Mouse (Mus musculus): ENCODE data around the gene Ddah1. TPM values are rescaled to one million over a fixed set of nuclear protein-coding genes. Genes with fewer than 3 reads are reported as not detected.

Gene Ddah1
- polyA plus RNA-seq, 1 experiment from 2014 or later: 38.8 TPM

DNA sequence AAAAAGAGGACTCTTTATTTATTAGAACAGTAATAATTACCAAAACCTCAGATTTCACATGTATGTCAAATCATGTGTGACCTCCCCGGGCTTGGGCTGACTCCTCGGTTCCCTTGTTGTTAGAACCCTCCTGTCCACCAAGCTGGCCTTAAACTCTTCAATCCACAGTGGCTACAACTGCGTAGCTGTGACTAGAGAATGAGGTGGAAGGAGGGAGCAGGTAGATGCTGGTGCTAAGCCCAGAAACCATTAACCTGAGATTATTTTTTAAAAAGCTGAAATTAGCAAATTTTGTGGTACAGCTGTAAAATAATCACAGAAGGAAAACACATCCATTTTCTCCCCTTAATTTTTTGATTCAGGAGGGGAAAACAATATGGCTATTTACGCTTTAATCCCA, 10.0 kb downstream of the Ddah1 start:
- ATAC-seq (ENCODE audit: insufficient number of reproducible peaks, insufficient read depth, low FRiP score, low TSS enrichment): no peak

DNA sequence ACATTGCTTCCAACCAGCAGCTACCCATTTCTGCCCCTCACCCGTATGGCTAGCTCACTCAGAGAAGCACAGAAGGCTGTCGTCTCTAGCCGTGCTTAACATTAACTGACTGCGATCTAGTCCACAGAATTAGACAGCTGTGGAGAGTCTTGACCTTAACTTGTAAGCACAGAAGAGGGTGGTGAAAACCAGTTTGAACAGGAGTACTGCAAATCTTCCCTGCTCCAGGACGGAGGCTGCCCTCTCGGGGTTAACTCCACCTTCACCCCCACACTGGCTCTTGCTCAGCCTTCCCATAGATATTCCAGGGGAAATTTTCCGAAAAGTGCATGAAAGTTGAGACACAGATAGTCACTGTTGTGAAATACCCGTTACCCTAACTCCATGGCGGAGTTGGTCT, 14.9 kb downstream of the Ddah1 start:
- Histone ChIP-seq H3K4me3 (no peak overlapping the region), H3K4me2 (replicated peaks) (no peak overlapping the region), H3K27me3 (no peaks in the 10 kb centered on the region), H3K9me3 (no peaks in the 10 kb centered on the region), H3K36me3 (no peaks in the 10 kb centered on the region), H3K27ac (no peak overlapping the region), H3K9ac (no peak overlapping the region), H3K4me1 (0 out of 2 replicates have a peak, but pooled peaks cover 3% of the 10 kb centered on the region)
- no peak for ATAC-seq (ENCODE audit: insufficient number of reproducible peaks, insufficient read depth, low FRiP score, low TSS enrichment)
- 83% methylated on average over 9 of the region's 9 CpGs for WGBS

More for the DNA sequence above, 10.0 kb downstream of the Ddah1 start:
- Histone ChIP-seq H3K4me2 (replicated peaks) (no peak overlapping the region), H3K4me3 (no peak overlapping the region), H3K27me3 (no peaks in the 10 kb centered on the region), H3K27ac (no peak overlapping the region), H3K9me3 (no peaks in the 10 kb centered on the region), H3K9ac (no peak overlapping the region), H3K4me1 (no peaks in the 10 kb centered on the region), H3K36me3 (no peaks in the 10 kb centered on the region)
- 88% methylated on average over 4 of the region's 4 CpGs for WGBS

DNA sequence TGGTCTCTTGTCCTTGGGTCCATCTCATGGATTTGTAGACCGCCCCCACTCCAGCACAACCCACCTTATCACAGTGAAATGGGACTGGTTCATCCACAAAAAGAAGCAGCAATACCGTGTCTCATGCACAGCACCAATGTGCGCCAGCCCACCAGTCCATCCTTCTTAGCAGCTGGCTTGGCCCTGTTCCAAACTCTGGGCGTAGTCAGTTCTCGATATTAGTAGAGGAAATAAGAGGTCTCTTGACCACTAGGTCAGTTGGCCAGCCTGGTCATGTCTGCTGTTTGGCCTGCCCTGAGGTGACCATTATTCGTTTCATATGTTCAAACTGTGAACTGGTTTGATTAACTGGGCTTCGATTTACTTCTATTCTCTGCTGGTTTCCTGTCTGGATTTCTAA, 15.9 kb downstream of the Ddah1 start:
- H3K9me3 ChIP-seq: no peaks in the 10 kb centered on the region
- H3K27me3 ChIP-seq: no peaks in the 10 kb centered on the region
- H3K9ac ChIP-seq: no peak overlapping the region
- 87% methylated on average over 7 of the region's 7 CpGs for whole genome bisulfite sequencing
- no peak overlapping the region for H3K27ac ChIP-seq
- no peak overlapping the region for H3K4me3 ChIP-seq
- ATAC-seq (ENCODE audit: insufficient number of reproducible peaks, insufficient read depth, low FRiP score, low TSS enrichment): no peak
- no peaks in the 10 kb centered on the region for H3K36me3 ChIP-seq
- H3K4me1 ChIP-seq: 0 out of 2 replicates have a peak, but pooled peaks cover 9% of the 10 kb centered on the region
- H3K4me2 ChIP-seq (replicated peaks): no peak overlapping the region

DNA sequence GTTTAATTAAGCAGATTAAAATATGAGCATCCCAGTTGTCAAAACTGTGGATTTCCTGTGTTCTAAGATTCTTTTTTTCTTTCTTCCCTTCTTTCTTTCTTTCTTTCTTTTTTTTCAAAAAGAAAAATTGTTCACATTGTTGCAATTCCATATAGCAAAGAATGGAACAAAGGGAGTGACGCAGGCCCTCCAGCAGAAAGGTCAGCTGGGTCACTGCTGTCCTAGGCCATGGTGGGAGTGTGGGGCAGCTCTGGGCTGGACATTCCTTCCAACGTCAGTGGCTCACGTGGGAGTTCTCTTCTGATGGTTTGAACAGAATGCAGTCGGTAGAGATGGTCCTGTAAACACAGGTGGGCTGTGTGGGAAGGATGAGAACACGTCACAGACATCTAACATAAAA, 16.8 kb downstream of the Ddah1 start:
- no peak for ATAC-seq (ENCODE audit: insufficient number of reproducible peaks, insufficient read depth, low FRiP score, low TSS enrichment)
- H3K4me3 ChIP-seq: no peak overlapping the region
- H3K27ac ChIP-seq: no peak overlapping the region
- H3K9ac ChIP-seq: no peak overlapping the region
- 0 out of 2 replicates have a peak, but pooled peaks cover 9% of the 10 kb centered on the region for H3K4me1 ChIP-seq
- H3K27me3 ChIP-seq: no peaks in the 10 kb centered on the region
- no peak overlapping the region for H3K4me2 ChIP-seq (replicated peaks)
- H3K36me3 ChIP-seq: no peaks in the 10 kb centered on the region
- H3K9me3 ChIP-seq: no peaks in the 10 kb centered on the region
- whole genome bisulfite sequencing: 46% methylated on average over 5 of the region's 5 CpGs

DNA sequence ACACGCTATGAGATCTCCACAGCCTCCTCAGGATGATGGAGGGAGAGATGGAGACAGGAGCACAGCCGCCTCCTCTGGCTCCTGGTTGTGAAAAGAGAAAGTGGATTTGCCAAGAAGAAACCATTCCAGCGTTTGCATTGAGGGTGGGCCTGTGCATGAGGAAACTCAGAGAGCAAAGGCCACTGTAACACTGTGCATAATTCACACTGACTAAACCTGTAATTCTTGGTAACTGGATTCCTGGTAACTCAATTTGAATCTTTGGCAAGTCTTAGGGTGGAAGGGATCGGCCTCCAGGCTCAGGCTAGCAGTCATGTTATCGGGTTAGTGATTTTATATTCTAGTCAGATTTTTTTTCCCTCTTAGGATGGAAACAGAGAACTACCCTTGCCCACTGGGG, 17.4 kb downstream of the Ddah1 start:
- no peaks in the 10 kb centered on the region for H3K36me3 ChIP-seq
- H3K27me3 ChIP-seq: no peaks in the 10 kb centered on the region
- no peak overlapping the region for H3K27ac ChIP-seq
- no peak for ATAC-seq (ENCODE audit: insufficient number of reproducible peaks, insufficient read depth, low FRiP score, low TSS enrichment)
- no peaks in the 10 kb centered on the region for H3K9me3 ChIP-seq
- H3K4me2 ChIP-seq (replicated peaks): no peak overlapping the region
- H3K4me1 ChIP-seq: peaks cover 11% of the 10 kb centered on the region; the same call in 1 of the 2 replicates
- H3K9ac ChIP-seq: no peak overlapping the region
- 83% methylated on average over 5 of the region's 5 CpGs for WGBS
- no peak overlapping the region for H3K4me3 ChIP-seq

DNA sequence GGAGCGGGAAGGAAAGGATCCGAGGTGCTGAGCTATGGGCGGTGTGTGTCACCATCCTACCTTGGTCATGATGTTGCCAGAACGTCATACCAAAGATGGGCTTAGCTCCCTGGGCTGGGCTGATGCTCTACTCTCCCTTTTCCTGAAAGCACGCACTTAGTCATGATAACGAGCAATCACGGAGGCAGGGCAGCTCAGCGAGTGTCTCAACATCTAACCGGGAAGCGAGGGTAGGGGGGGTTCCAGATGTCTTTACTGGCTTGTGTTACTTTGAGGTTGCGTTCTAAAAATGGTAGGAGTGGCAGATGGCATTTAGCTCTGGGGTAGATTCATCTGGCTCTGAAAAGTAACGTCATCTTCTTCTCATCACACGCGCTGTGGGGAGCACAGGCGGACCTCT, 18.5 kb downstream of the Ddah1 start:
- Histone ChIP-seq H3K27me3 (no peaks in the 10 kb centered on the region), H3K4me2 (replicated peaks) (no peak overlapping the region), H3K9ac (no peak overlapping the region), H3K36me3 (no peaks in the 10 kb centered on the region), H3K27ac (0 out of 2 replicates have a peak overlapping the region, but pooled peaks have one; percentile 23), H3K4me3 (no peak overlapping the region), H3K4me1 (peaks cover 14% of the 10 kb centered on the region; the same call in 1 of the 2 replicates), H3K9me3 (no peaks in the 10 kb centered on the region)
- ATAC-seq (ENCODE audit: insufficient number of reproducible peaks, insufficient read depth, low FRiP score, low TSS enrichment): no peak
- WGBS: 70% methylated on average over 15 of the region's 15 CpGs

DNA sequence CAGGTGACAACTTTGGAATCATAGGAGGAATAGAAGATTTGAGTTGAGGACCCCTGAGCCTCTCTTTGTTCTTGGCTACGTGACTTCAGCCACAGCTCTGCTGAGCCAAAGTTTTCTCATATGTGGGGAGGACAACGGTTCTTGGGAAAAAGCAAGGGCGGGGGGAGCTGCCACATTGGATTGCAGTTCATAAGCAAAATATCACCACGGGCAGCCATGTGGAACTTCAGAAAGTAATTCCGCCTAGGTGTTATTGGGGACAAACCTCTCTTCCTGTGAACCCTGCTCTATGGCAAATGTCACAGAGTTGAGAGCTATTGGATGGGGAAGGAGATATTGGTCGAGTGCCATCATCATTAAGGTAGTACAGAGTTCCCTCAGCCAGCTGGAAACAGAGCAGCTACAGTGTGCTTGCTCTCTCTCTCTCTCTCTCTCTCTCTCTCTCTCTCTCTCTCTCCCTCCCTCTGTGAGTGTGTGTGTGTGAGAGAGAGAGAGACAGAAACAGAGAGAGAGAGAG, 20.0 kb downstream of the Ddah1 start:
- 77% methylated on average over 6 of the region's 6 CpGs for WGBS
- peak overlapping the region; percentile 36; the same call in 1 of the 2 replicates for H3K27ac ChIP-seq

DNA sequence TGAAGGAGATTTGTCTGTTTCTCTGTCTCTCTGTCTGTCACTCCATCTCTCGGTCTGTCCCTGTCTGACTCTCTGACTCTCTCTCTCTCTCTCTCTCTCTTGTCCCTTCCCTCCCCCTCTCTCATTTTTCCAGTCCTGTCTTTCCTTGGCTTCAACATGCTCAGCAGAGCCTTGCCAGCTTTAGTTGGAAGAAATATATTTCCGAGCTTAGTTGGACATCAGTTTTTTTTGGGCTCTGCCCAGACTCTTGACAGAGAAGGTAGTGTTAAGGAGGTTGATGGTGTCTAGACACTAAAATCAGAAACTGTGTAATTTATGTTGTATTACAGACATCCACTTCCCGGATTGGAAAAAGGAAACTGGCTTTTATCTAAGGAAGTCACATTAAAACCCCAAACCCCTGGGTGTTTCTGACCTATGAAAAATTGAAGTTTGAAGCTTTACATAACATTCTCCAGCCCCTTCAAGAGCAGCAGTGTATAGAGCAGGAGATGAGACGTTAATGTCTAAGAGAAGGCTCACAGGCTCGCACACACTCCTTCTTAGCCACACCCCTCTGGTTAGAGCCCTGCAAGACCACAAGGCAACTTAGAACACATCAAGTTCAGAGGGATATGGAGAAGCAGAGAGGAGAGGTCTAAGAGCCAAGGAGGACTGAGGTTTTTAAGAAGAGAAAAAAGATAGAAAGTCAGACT, 21.0 kb downstream of the Ddah1 start:
- no peaks in the 10 kb centered on the region for H3K9me3 ChIP-seq
- H3K4me1 ChIP-seq: peaks cover 14% of the 10 kb centered on the region; the same call in 1 of the 2 replicates
- H3K9ac ChIP-seq: no peak overlapping the region
- H3K27me3 ChIP-seq: no peaks in the 10 kb centered on the region
- no peak overlapping the region for H3K4me2 ChIP-seq (replicated peaks)
- no peak for ATAC-seq (ENCODE audit: insufficient number of reproducible peaks, insufficient read depth, low FRiP score, low TSS enrichment)
- no peak overlapping the region; the same call in 1 of the 2 replicates for H3K27ac ChIP-seq
- WGBS: 56% methylated on average over 5 of the region's 5 CpGs
- H3K36me3 ChIP-seq: no peaks in the 10 kb centered on the region
- H3K4me3 ChIP-seq: no peak overlapping the region

More for the DNA sequence above, 20.0 kb downstream of the Ddah1 start:
- Histone ChIP-seq H3K9ac (no peak overlapping the region), H3K9me3 (no peaks in the 10 kb centered on the region), H3K4me3 (no peak overlapping the region), H3K4me2 (replicated peaks) (no peak overlapping the region), H3K4me1 (peaks cover 14% of the 10 kb centered on the region; the same call in 1 of the 2 replicates), H3K36me3 (no peaks in the 10 kb centered on the region), H3K27me3 (no peaks in the 10 kb centered on the region)
- ATAC-seq (ENCODE audit: insufficient number of reproducible peaks, insufficient read depth, low FRiP score, low TSS enrichment): no peak

DNA sequence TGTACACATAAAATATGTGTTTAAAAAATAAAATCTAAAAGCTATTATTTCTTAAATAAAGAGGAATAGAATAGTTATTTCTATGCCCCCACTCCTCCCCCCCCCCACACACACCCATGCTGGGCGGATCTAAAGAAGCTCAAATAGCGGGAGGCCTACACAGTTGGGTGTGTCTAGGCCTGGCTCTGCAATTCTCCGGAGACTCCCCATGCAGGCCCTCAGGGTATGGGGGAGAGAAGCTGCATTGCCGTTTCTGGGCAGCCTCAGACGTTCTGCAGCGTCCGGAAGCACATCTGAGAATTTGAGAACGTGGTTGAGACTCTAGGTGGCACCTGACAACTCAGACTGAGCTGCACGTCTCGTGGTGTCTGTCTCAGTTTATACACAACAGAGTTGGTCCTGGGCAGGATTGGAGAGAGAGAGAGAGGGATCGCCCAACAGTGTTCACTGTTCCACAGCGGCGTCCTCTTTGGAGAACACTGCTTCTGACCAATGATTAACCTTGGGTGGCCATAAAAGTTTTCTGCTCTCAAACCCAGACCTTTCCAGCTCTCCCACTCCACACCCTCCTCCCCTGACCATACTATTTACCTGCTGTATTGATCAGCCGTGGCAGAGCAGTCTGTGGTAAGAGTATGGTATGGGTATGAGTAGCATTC, 22.4 kb downstream of the Ddah1 start:
- ATAC-seq (ENCODE audit: insufficient number of reproducible peaks, insufficient read depth, low FRiP score, low TSS enrichment): no peak
- H3K9me3 ChIP-seq: no peaks in the 10 kb centered on the region
- no peak overlapping the region for H3K4me2 ChIP-seq (replicated peaks)
- H3K36me3 ChIP-seq: no peaks in the 10 kb centered on the region
- H3K9ac ChIP-seq: no peak overlapping the region
- no peak overlapping the region for H3K27ac ChIP-seq
- H3K27me3 ChIP-seq: no peaks in the 10 kb centered on the region
- WGBS: 55% methylated on average over 14 of the region's 14 CpGs
- H3K4me1 ChIP-seq: peaks cover 14% of the 10 kb centered on the region; the same call in 1 of the 2 replicates
- H3K4me3 ChIP-seq: no peak overlapping the region

DNA sequence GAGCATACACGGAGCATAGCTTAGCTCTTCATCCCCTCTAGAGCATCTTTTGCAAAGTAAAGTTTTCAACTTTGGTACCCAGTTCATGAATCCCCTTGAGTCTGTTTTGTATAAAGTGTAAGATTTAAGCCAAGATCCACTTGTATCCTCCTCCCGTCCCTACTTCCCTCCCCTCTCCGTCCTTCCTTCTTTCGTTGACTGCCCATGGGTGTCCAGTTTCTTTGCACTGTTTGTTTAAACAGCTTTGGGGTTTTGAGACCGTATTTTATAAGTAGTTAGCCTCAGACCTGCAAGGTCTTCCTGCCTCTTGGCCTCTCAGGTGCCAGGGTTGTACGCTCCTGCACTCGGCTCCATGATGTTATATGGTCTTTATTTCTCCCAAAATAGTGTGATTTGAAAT, 26.8 kb downstream of the Ddah1 start:
- WGBS: 50% methylated on average over 7 of the region's 7 CpGs
- Histone ChIP-seq H3K27ac (no peak overlapping the region), H3K27me3 (no peaks in the 10 kb centered on the region), H3K4me2 (replicated peaks) (no peak overlapping the region), H3K36me3 (no peaks in the 10 kb centered on the region), H3K9me3 (no peaks in the 10 kb centered on the region), H3K4me3 (no peak overlapping the region), H3K4me1 (peaks cover 5% of the 10 kb centered on the region; the same call in 1 of the 2 replicates), H3K9ac (no peak overlapping the region)
- ATAC-seq (ENCODE audit: insufficient number of reproducible peaks, insufficient read depth, low FRiP score, low TSS enrichment): no peak

DNA sequence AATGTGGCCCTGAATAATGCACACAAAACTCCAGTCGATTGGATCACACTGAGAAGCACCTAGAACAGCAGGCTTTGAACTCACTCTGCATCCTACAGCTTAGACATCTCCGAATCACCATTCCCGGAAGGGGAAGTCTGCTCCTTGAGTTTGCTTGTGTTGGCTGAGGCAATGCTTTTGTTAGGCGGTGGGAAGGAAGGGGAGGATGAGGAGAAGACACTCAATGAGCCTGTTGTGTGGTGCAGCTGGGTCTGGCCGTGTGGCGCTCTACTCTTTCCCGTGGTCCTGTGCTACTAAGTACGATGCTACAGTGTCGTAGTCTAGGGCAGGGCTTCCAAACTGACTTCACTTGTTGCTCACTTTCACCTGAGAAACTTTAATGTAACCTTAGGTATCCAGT, 28.8 kb downstream of the Ddah1 start:
- ATAC-seq (ENCODE audit: insufficient number of reproducible peaks, insufficient read depth, low FRiP score, low TSS enrichment): no peak
- Histone ChIP-seq H3K27ac (no peak overlapping the region), H3K4me3 (no peak overlapping the region), H3K9me3 (no peaks in the 10 kb centered on the region), H3K27me3 (no peaks in the 10 kb centered on the region), H3K4me1 (no peaks in the 10 kb centered on the region), H3K36me3 (no peaks in the 10 kb centered on the region), H3K9ac (no peak overlapping the region), H3K4me2 (replicated peaks) (no peak overlapping the region)
- 80% methylated on average over 9 of the region's 9 CpGs for WGBS

DNA sequence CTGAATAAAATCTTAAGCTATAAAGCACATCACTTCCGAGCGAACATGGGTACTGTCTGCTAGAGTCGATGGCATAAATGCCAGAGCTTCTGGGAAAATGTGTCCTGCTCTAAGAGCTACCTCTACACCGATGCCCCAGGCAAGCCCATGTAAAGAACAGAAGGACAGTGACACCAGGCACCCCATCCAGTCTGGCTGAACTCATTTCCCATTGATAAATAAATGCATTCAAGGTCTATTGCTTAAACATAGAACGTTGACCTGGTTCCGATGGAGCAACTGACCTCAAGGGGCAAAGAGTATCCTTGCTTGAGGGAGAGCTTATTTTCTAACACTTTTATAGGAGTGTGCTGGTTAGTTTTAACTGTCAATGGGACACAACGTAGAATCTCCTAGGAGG, 30.6 kb downstream of the Ddah1 start:
- no peak for ATAC-seq (ENCODE audit: insufficient number of reproducible peaks, insufficient read depth, low FRiP score, low TSS enrichment)
- WGBS: 81% methylated on average over 7 of the region's 7 CpGs

More for the DNA sequence above, 30.6 kb downstream of the Ddah1 start:
- H3K36me3 ChIP-seq: no peaks in the 10 kb centered on the region
- H3K27me3 ChIP-seq: no peaks in the 10 kb centered on the region
- H3K4me3 ChIP-seq: no peak overlapping the region
- H3K9ac ChIP-seq: no peak overlapping the region
- no peaks in the 10 kb centered on the region for H3K4me1 ChIP-seq
- no peaks in the 10 kb centered on the region for H3K9me3 ChIP-seq
- H3K27ac ChIP-seq: no peak overlapping the region
- no peak overlapping the region for H3K4me2 ChIP-seq (replicated peaks)
